Mouse (Mus musculus): ENCODE data around the gene Igsf3. TPM values are rescaled to one million over a fixed set of nuclear protein-coding genes. Genes with fewer than 3 reads are reported as not detected.

Gene Igsf3
- not detected in 2 replicates for polyA plus RNA-seq (2012; ENCODE audit: insufficient read depth, insufficient read length, low replicate concordance, missing spikeins)

DNA sequence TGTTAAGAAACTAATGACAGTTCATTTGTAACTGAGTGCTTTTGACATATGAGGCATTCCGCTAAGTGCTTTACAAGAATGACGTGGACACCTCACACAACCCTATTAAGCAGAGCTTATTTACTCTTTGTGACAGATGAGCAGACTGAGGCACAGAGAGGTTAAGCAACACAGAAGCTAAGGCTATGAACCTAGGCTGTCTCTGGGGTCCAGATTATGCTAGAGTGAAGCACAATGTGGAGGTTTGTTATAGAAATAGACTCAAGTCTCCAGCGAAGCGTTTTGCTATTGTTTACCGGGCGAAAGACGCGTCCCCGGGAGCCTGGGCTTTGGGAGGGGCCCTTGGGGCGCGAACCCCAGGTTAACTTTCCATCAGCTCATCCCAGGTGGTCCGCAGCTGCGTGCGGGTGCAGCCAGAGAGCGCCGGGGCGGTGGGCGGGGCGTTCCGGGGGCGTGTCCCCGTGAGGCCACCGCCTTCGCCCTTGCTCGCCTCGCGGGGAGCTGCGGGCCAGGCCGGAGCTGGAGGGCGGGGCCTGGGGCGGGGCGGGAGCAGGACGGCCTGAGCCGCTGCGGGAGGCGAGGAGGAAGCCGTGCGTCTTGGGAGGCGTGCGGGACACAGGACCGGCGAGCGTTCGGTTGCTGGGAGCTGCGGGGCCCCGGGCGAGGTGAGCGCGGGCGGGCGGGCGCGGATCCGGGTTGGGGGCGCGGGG lies at the start of gene Igsf3:
Gene Igsf3 (plus strand): TSS at position 546 of the 710 bp plus-strand sequence.
- 5% methylated on average over 56 of the region's 56 CpGs for WGBS
- Histone ChIP-seq H3K27ac (ENCODE audit: insufficient read depth, low read depth, low read length) (peak within 1 kb of the TSS; percentile 66), H3K4me1 (ENCODE audit: control insufficient read depth, insufficient read depth, low read length) (peaks cover 1% of the 10 kb centered on the region), H3K4me3 (ENCODE audit: insufficient read depth, low read depth, low read length) (peak within 1 kb of the TSS; percentile 63)
- TF ChIP-seq POLR2A (IDR thresholded peaks at IDR 0.05; ENCODE audit: insufficient read depth, low read depth, low read length) (peak; percentile 27; the same call in 1 of the 2 replicates), CTCF (IDR thresholded peaks at IDR 0.05; ENCODE audit: insufficient read depth, low read depth, low read length) (no peak)

DNA sequence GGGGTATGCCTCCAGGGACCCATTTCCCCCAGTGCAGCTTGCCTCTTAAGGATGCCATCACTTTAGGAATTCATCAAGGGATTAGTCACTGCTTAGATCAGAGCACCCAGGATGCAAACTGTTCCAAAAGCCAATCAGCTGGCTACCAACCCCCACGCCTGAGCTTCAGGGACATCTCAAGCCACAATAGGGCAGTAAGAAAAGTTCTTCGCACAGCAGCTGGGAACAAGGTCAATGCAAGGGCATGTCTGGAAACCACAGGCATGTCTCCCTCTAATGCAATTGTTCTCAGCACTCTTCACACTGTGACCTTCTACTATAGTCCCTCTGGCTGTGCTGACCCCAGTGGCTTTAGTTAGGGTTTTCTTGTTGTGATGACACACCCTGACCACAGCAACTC lies 49.6 kb upstream of the Igsf3 start:
- TF ChIP-seq POLR2A (IDR thresholded peaks at IDR 0.05; ENCODE audit: insufficient read depth, low read depth, low read length), result no peak
- no peak for TF ChIP-seq CTCF (IDR thresholded peaks at IDR 0.05; ENCODE audit: insufficient read depth, low read depth, low read length)
- no peak overlapping the region for H3K4me3 ChIP-seq (ENCODE audit: insufficient read depth, low read depth, low read length)
- WGBS, result 77% methylated on average over 2 of the region's 2 CpGs

DNA sequence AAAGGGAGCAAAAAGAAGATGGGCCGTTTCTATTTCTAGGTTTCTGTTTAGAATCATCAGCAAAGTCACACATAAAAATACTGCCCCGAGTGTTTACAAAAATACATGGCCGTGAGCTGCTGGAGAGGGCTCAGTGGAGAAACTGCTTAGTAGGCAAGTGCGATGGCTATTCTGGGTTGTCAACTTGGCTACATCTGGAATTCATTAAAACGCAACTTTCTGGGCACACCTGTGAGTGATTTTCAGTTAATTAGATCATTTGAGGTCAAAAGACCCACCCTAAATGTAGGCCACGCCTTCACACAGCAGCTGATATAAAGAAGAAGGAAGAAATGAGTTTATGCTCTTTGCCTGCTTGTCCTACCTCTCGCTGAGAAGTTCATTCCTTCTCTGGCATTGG lies 48.3 kb upstream of the Igsf3 start:
- Histone ChIP-seq H3K4me1 (ENCODE audit: control insufficient read depth, insufficient read depth, low read length) (peaks cover 7% of the 10 kb centered on the region), H3K27ac (ENCODE audit: insufficient read depth, low read depth, low read length) (no peak overlapping the region), H3K4me3 (ENCODE audit: insufficient read depth, low read depth, low read length) (no peak overlapping the region)
- 77% methylated on average over 7 of the region's 7 CpGs for WGBS
- TF ChIP-seq POLR2A (IDR thresholded peaks at IDR 0.05; ENCODE audit: insufficient read depth, low read depth, low read length) (no peak), CTCF (IDR thresholded peaks at IDR 0.05; ENCODE audit: insufficient read depth, low read depth, low read length) (no peak)

More for the DNA sequence above, 49.6 kb upstream of the Igsf3 start:
- peaks cover 10% of the 10 kb centered on the region for H3K4me1 ChIP-seq (ENCODE audit: control insufficient read depth, insufficient read depth, low read length)
- H3K27ac ChIP-seq (ENCODE audit: insufficient read depth, low read depth, low read length), result no peak overlapping the region

DNA sequence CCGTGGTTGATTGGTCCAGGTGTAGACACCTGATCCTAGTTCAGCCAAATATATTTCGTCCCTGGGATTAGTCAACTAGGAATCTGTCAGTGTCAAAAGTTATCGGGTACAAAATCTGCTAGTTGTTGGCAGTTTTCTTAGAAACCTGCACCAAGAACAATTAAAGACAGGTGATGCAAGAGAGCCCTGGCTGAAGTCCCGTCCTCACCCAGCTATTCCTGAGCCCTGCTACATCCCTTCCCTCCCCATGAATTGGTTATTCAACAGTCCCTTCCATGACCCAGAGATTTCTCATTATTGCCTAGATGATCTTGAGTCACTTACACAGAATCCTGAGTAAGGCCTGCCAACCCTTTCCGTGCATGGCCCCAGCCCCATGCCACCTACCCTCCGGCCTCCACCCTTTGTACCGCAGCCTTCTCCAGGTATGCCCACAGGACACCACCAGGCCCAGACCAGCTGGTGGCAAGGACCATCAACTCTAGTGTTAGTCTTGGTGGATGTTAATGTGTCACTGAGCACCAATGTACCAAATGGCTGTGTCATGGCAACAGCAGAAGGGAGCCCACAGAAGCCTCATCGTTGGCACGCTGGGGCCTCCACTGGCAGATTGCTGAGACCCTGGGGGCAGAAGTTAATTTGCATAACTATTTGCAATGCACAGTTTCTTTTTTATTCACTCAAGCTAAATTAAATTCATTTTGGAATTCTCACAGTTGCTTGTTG lies 33.5 kb upstream of the Igsf3 start:
- WGBS, result 86% methylated on average over 9 of the region's 9 CpGs
- no peak for TF ChIP-seq POLR2A (IDR thresholded peaks at IDR 0.05; ENCODE audit: insufficient read depth, low read depth, low read length)
- no peak for TF ChIP-seq CTCF (IDR thresholded peaks at IDR 0.05; ENCODE audit: insufficient read depth, low read depth, low read length)
- peaks cover 16% of the 10 kb centered on the region for H3K4me1 ChIP-seq (ENCODE audit: control insufficient read depth, insufficient read depth, low read length)
- no peak overlapping the region for H3K4me3 ChIP-seq (ENCODE audit: insufficient read depth, low read depth, low read length)
- no peak overlapping the region for H3K27ac ChIP-seq (ENCODE audit: insufficient read depth, low read depth, low read length)

GRCm38 (mm10) chr3:101344246-101344645 lies 32.6 kb upstream of the Igsf3 start:
- H3K4me3 ChIP-seq (ENCODE audit: insufficient read depth, low read depth, low read length), result no peak overlapping the region
- no peak for TF ChIP-seq CTCF (IDR thresholded peaks at IDR 0.05; ENCODE audit: insufficient read depth, low read depth, low read length)
- TF ChIP-seq POLR2A (IDR thresholded peaks at IDR 0.05; ENCODE audit: insufficient read depth, low read depth, low read length), result no peak
- no peak overlapping the region for H3K27ac ChIP-seq (ENCODE audit: insufficient read depth, low read depth, low read length)
- WGBS, result 78% methylated on average over 3 of the region's 3 CpGs
- H3K4me1 ChIP-seq (ENCODE audit: control insufficient read depth, insufficient read depth, low read length), result peaks cover 22% of the 10 kb centered on the region

DNA sequence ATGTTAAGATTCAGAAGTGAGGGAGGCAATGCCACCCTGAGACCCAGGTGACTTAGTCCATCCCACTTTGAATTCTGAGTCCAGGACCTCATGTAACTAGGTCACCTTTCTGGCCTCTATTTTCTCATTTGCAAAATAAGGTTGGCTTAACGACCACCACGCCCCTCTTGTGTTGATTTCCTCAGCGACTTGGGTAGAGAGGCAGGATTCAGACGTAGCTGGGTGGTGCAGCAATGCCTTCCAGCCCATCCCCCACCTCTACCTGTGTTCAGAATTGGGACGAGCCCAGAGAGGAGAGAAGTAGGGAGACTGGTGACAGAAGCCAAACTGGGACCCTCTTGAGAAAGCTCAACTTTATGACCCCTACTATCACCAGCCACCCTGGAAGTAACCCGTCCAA lies 31.6 kb upstream of the Igsf3 start:
- Histone ChIP-seq H3K4me1 (ENCODE audit: control insufficient read depth, insufficient read depth, low read length) (peaks cover 22% of the 10 kb centered on the region), H3K4me3 (ENCODE audit: insufficient read depth, low read depth, low read length) (no peak overlapping the region), H3K27ac (ENCODE audit: insufficient read depth, low read depth, low read length) (no peak overlapping the region)
- WGBS, result 87% methylated on average over 6 of the region's 6 CpGs
- TF ChIP-seq CTCF (IDR thresholded peaks at IDR 0.05; ENCODE audit: insufficient read depth, low read depth, low read length) (no peak), POLR2A (IDR thresholded peaks at IDR 0.05; ENCODE audit: insufficient read depth, low read depth, low read length) (no peak)

DNA sequence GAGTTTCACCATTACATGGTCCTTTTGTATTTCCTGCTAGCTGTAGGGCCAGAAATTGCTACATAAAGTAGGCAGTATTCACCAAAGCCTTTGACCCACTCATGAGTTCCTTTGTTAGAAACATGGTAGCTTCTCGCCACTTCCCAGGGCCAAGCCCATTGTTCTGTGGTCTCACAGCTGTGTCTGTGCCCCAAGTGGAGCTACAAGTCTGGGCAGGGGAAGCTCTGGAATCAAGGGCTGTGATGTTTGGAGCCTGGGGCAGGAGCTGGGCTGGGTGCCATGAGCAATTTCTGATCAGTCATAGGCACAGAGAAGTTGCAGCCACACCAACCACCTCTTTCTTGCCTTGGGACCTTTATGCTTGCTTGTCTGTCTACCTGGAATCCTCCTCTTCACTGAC lies 30.1 kb upstream of the Igsf3 start:
- Histone ChIP-seq H3K4me1 (ENCODE audit: control insufficient read depth, insufficient read depth, low read length) (peaks cover 33% of the 10 kb centered on the region), H3K4me3 (ENCODE audit: insufficient read depth, low read depth, low read length) (no peak overlapping the region), H3K27ac (ENCODE audit: insufficient read depth, low read depth, low read length) (no peak overlapping the region)
- TF ChIP-seq CTCF (IDR thresholded peaks at IDR 0.05; ENCODE audit: insufficient read depth, low read depth, low read length), result no peak
- WGBS, result 75% methylated on average over 1 of the region's 1 CpGs

DNA sequence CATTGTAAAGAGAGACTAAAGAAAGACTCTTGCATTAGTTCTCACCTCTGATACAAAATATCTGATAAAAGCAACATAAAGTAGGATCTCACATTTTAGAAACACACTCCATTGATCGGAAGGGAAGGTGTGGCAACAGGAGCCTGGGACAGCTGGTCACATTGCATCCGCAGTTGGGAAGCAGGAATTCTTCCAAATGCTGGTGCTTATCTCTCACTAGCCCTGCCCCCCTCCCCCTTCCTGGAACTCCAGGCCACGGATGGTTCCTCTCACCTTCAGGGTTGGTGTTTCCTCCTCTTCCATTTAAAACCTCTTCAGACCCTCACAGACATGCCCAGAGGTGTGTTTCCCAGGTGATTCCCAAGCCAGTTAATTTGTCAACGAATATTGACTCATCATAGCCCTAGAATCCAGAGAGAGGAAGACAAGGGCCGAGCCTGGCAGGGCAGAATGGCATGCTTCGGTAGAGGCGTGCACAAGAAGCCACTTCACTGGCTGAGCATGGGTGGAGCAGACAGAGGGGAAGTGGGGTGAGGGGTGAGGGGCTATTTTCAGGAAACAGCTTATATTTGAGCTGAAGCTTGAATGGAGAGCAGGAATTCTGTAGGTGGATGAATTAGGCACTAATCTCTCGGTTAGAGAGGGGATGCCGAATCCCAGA lies 28.3 kb upstream of the Igsf3 start:
- no peak for TF ChIP-seq CTCF (IDR thresholded peaks at IDR 0.05; ENCODE audit: insufficient read depth, low read depth, low read length)
- TF ChIP-seq POLR2A (IDR thresholded peaks at IDR 0.05; ENCODE audit: insufficient read depth, low read depth, low read length), result no peak
- peak overlapping the region; percentile 91 for H3K27ac ChIP-seq (ENCODE audit: insufficient read depth, low read depth, low read length)
- 49% methylated on average over 9 of the region's 9 CpGs for WGBS
- peaks cover 31% of the 10 kb centered on the region for H3K4me1 ChIP-seq (ENCODE audit: control insufficient read depth, insufficient read depth, low read length)
- no peak overlapping the region for H3K4me3 ChIP-seq (ENCODE audit: insufficient read depth, low read depth, low read length)

All from olfactory bulb, adult 2 months (tissue).